Mouse (Mus musculus): ENCODE results near the gene Apex2. TPM values are rescaled to one million over a fixed set of nuclear protein-coding genes. Genes with fewer than 3 reads are reported as not detected.

Gene Apex2
- polyA plus RNA-seq, 1 experiment from 2014 or later, result 20.7 TPM

DNA sequence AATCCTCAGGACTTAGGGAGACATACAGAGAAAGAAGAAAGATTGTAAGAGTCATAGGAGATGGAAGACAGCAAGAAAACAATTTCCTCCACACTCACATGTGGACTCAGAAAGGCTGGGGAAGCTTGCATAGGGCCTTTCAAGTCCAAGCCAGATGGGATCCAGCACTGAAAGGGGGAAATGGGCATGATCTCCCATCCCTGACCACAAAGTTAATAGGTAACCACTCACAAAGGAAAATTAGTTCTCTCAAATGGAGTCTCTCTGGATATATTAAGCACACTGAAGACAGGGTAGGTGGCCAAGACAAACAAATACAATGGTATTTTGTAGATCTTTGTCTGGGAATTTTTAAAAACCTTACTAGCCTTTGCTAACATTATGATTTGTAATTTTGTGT lies 7.7 kb downstream of the Apex2 start:
- Histone ChIP-seq H3K4me3 (ENCODE audit: low read depth, low read length) (no peak overlapping the region), H3K9me3 (ENCODE audit: control insufficient read depth, low read length) (no peaks in the 10 kb centered on the region), H3K36me3 (ENCODE audit: control insufficient read depth, insufficient read depth, low read length) (peaks cover 3% of the 10 kb centered on the region; the same call in 1 of the 2 replicates), H3K4me2 (no peak overlapping the region), H3K27ac (ENCODE audit: low read depth, low read length) (no peak overlapping the region), H3K27me3 (replicated peaks; ENCODE audit: control insufficient read depth, insufficient read depth, low read length) (no peaks in the 10 kb centered on the region), H3K4me1 (replicated peaks; ENCODE audit: control insufficient read depth, insufficient read depth, low read length) (no peaks in the 10 kb centered on the region), H3K9ac (ENCODE audit: low read depth, low read length) (no peak overlapping the region)
- no peak for ATAC-seq (replicated peaks; ENCODE audit: low FRiP score)
- no peak for DNase-seq (ENCODE audit: low spot score)

GRCm38 (mm10) chrX:150564644-150565357 lies 24.9 kb downstream of the Apex2 start:
- Histone ChIP-seq H3K27me3 (replicated peaks; ENCODE audit: control insufficient read depth, insufficient read depth, low read length) (no peaks in the 10 kb centered on the region; the same call in 1 of the 2 replicates), H3K9ac (ENCODE audit: low read depth, low read length) (no peak overlapping the region), H3K27ac (ENCODE audit: low read depth, low read length) (peak overlapping the region; percentile 81), H3K4me3 (ENCODE audit: low read depth, low read length) (no peak overlapping the region), H3K4me1 (replicated peaks; ENCODE audit: control insufficient read depth, insufficient read depth, low read length) (no peaks in the 10 kb centered on the region; the same call in 1 of the 2 replicates), H3K4me2 (peak overlapping the region; percentile 21), H3K36me3 (ENCODE audit: control insufficient read depth, insufficient read depth, low read length) (no peaks in the 10 kb centered on the region; the same call in 1 of the 2 replicates), H3K9me3 (ENCODE audit: control insufficient read depth, low read length) (no peaks in the 10 kb centered on the region)
- DNase-seq (ENCODE audit: low spot score) (no peak), ATAC-seq (replicated peaks; ENCODE audit: low FRiP score) (peak; percentile 100)
- WGBS, result 58% methylated on average over 11 of the region's 12 CpGs

- 76% methylated on average over 3 of the region's 3 CpGs for WGBS
- Histone ChIP-seq H3K9me3 (ENCODE audit: control insufficient read depth, low read length) (no peaks in the 10 kb centered on the region), H3K9ac (ENCODE audit: low read depth, low read length) (no peak overlapping the region), H3K36me3 (ENCODE audit: control insufficient read depth, insufficient read depth, low read length) (0 out of 2 replicates have a peak, but pooled peaks cover 2% of the 10 kb centered on the region), H3K27ac (ENCODE audit: low read depth, low read length) (no peak overlapping the region), H3K4me1 (replicated peaks; ENCODE audit: control insufficient read depth, insufficient read depth, low read length) (no peaks in the 10 kb centered on the region), H3K4me3 (ENCODE audit: low read depth, low read length) (no peak overlapping the region), H3K27me3 (replicated peaks; ENCODE audit: control insufficient read depth, insufficient read depth, low read length) (no peaks in the 10 kb centered on the region; the same call in 1 of the 2 replicates), H3K4me2 (no peak overlapping the region)
- DNase-seq (ENCODE audit: low spot score) (no peak), ATAC-seq (replicated peaks; ENCODE audit: low FRiP score) (no peak)
Measured at GRCm38 (mm10) chrX:150554032-150554431, 35.6 kb downstream of the Apex2 start.

GRCm38 (mm10) chrX:150551986-150552385 lies 37.7 kb downstream of the Apex2 start:
- Histone ChIP-seq H3K36me3 (ENCODE audit: control insufficient read depth, insufficient read depth, low read length) (0 out of 2 replicates have a peak, but pooled peaks cover 2% of the 10 kb centered on the region), H3K9ac (ENCODE audit: low read depth, low read length) (no peak overlapping the region), H3K4me3 (ENCODE audit: low read depth, low read length) (no peak overlapping the region), H3K27ac (ENCODE audit: low read depth, low read length) (no peak overlapping the region), H3K4me1 (replicated peaks; ENCODE audit: control insufficient read depth, insufficient read depth, low read length) (no peaks in the 10 kb centered on the region; the same call in 1 of the 2 replicates), H3K9me3 (ENCODE audit: control insufficient read depth, low read length) (no peaks in the 10 kb centered on the region), H3K27me3 (replicated peaks; ENCODE audit: control insufficient read depth, insufficient read depth, low read length) (no peaks in the 10 kb centered on the region; the same call in 1 of the 2 replicates), H3K4me2 (peak overlapping the region; percentile 29; the same call in 1 of the 2 replicates)
- no peak for ATAC-seq (replicated peaks; ENCODE audit: low FRiP score)
- DNase-seq (ENCODE audit: low spot score), result no peak
- 74% methylated on average over 2 of the region's 2 CpGs for WGBS

DNA sequence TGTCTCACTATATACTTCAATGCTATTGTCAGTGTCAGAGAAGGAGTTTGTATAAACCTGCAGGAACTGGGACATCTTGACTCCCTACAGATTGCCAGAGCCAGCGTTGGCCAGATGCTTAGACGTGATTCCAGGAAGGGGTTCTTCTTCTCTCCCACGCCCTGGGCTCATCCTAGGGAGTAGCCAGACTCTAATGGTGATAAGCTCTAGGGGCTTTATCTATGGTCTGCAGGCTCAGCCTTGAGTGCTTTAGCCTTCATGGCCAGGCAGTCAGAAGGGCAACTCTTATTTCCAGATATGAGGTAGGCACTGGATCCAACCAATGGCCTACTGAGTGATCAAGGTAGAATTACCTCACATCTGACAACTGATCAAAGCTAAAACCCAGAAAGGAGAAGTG lies 40.0 kb downstream of the Apex2 start:
- Histone ChIP-seq H3K27ac (ENCODE audit: low read depth, low read length) (peak overlapping the region; percentile 79), H3K9me3 (ENCODE audit: control insufficient read depth, low read length) (no peaks in the 10 kb centered on the region), H3K9ac (ENCODE audit: low read depth, low read length) (no peak overlapping the region), H3K4me2 (peak overlapping the region; percentile 43), H3K4me3 (ENCODE audit: low read depth, low read length) (no peak overlapping the region), H3K36me3 (ENCODE audit: control insufficient read depth, insufficient read depth, low read length) (0 out of 2 replicates have a peak, but pooled peaks cover 2% of the 10 kb centered on the region), H3K27me3 (replicated peaks; ENCODE audit: control insufficient read depth, insufficient read depth, low read length) (no peaks in the 10 kb centered on the region), H3K4me1 (replicated peaks; ENCODE audit: control insufficient read depth, insufficient read depth, low read length) (no peaks in the 10 kb centered on the region; the same call in 1 of the 2 replicates)
- peak; percentile 97 for ATAC-seq (replicated peaks; ENCODE audit: low FRiP score)
- 56% methylated on average over 3 of the region's 3 CpGs for WGBS
- peak; percentile 38 for DNase-seq (ENCODE audit: low spot score)

DNA sequence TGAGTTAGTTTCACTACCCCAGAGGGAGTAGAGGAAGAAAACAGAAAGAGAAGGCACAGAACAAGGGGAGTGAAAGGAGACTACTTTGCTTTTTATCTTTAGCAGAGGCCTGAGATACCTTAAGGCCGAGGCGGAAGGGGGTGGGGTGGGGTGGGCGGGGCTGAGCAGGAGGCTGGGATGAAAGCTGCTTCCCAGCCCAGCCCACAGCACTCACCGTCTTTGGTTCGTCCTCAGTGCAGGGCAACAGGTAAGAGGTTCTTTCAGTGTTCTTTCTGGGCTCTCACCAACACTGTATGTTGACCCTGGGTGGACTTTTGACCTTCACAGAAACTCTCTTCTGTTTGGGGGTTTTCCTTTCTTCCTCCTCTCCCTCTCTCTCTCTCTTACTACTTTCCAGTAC lies 42.4 kb downstream of the Apex2 start, which contains the start of gene Alas2:
TSS of gene Alas2 (plus strand) at position 137 of the 400 bp plus-strand sequence.
- H3K9me3 ChIP-seq (ENCODE audit: control insufficient read depth, low read length), result no peaks in the 10 kb centered on the region
- peak within 1 kb of the TSS; percentile 55 for H3K27ac ChIP-seq (ENCODE audit: low read depth, low read length)
- 32% methylated on average over 4 of the region's 5 CpGs for WGBS
- ATAC-seq (replicated peaks; ENCODE audit: low FRiP score) (peak; percentile 72), DNase-seq (ENCODE audit: low spot score) (no peak)
- H3K4me3 ChIP-seq (ENCODE audit: low read depth, low read length), result peak within 1 kb of the TSS; percentile 45
- H3K27me3 ChIP-seq (replicated peaks; ENCODE audit: control insufficient read depth, insufficient read depth, low read length), result no peaks in the 10 kb centered on the region
- peak within 1 kb of the TSS; percentile 35 for H3K9ac ChIP-seq (ENCODE audit: low read depth, low read length)
- peak within 1 kb of the TSS; percentile 46 for H3K4me2 ChIP-seq
- no peaks in the 10 kb centered on the region; the same call in 1 of the 2 replicates for H3K4me1 ChIP-seq (replicated peaks; ENCODE audit: control insufficient read depth, insufficient read depth, low read length)
- no peaks in the 10 kb centered on the region for H3K36me3 ChIP-seq (ENCODE audit: control insufficient read depth, insufficient read depth, low read length)

- Histone ChIP-seq H3K36me3 (ENCODE audit: control insufficient read depth, insufficient read depth, low read length) (no peaks in the 10 kb centered on the region), H3K9me3 (ENCODE audit: control insufficient read depth, low read length) (no peaks in the 10 kb centered on the region), H3K27me3 (replicated peaks; ENCODE audit: control insufficient read depth, insufficient read depth, low read length) (no peaks in the 10 kb centered on the region), H3K4me2 (no peak overlapping the region), H3K9ac (ENCODE audit: low read depth, low read length) (no peak overlapping the region), H3K27ac (ENCODE audit: low read depth, low read length) (no peak overlapping the region), H3K4me3 (ENCODE audit: low read depth, low read length) (no peak overlapping the region), H3K4me1 (replicated peaks; ENCODE audit: control insufficient read depth, insufficient read depth, low read length) (no peaks in the 10 kb centered on the region)
- no peak for DNase-seq (ENCODE audit: low spot score)
- ATAC-seq (replicated peaks; ENCODE audit: low FRiP score), result no peak
Measured at GRCm38 (mm10) chrX:150541684-150542083, 48.0 kb downstream of the Apex2 start.

DNA sequence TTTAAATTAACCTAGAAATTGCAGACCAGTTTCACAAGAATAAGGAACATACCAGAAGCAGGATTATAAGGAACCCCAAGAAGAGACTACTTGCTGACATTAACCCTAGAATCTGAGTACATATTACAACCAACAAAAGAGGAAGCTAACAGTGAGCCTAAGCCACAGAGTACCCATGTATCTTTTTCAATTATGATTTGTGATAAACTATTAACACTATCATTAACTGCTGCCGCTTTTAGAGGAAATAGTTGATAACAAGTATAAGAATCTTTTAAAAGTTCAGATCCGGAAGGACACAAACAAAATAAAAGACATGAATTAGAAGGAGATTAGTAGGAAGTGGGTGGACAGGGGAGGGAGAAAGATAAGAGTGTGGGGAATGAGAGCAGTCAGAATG lies 49.6 kb downstream of the Apex2 start:
- no peak for DNase-seq (ENCODE audit: low spot score)
- no peaks in the 10 kb centered on the region for H3K27me3 ChIP-seq (replicated peaks; ENCODE audit: control insufficient read depth, insufficient read depth, low read length)
- H3K4me2 ChIP-seq, result no peak overlapping the region
- H3K36me3 ChIP-seq (ENCODE audit: control insufficient read depth, insufficient read depth, low read length), result no peaks in the 10 kb centered on the region
- H3K9me3 ChIP-seq (ENCODE audit: control insufficient read depth, low read length), result no peaks in the 10 kb centered on the region
- WGBS, result 56% methylated on average over 2 of the region's 2 CpGs
- H3K9ac ChIP-seq (ENCODE audit: low read depth, low read length), result no peak overlapping the region
- no peak overlapping the region for H3K27ac ChIP-seq (ENCODE audit: low read depth, low read length)
- no peak for ATAC-seq (replicated peaks; ENCODE audit: low FRiP score)
- H3K4me1 ChIP-seq (replicated peaks; ENCODE audit: control insufficient read depth, insufficient read depth, low read length), result no peaks in the 10 kb centered on the region
- no peak overlapping the region for H3K4me3 ChIP-seq (ENCODE audit: low read depth, low read length)

GRCm38 (mm10) chrX:150516477-150516876 lies 73.2 kb downstream of the Apex2 start:
- H3K4me3 ChIP-seq (ENCODE audit: low read depth, low read length), result no peak overlapping the region
- ATAC-seq (replicated peaks; ENCODE audit: low FRiP score), result peak; percentile 81
- no peak for DNase-seq (ENCODE audit: low spot score)
- no peak overlapping the region for H3K4me2 ChIP-seq
- H3K9me3 ChIP-seq (ENCODE audit: control insufficient read depth, low read length), result no peaks in the 10 kb centered on the region
- H3K27ac ChIP-seq (ENCODE audit: low read depth, low read length), result peak overlapping the region; percentile 44
- WGBS, result 65% methylated on average over 1 of the region's 1 CpGs
- H3K36me3 ChIP-seq (ENCODE audit: control insufficient read depth, insufficient read depth, low read length), result no peaks in the 10 kb centered on the region
- no peaks in the 10 kb centered on the region for H3K27me3 ChIP-seq (replicated peaks; ENCODE audit: control insufficient read depth, insufficient read depth, low read length)
- no peak overlapping the region for H3K9ac ChIP-seq (ENCODE audit: low read depth, low read length)
- H3K4me1 ChIP-seq (replicated peaks; ENCODE audit: control insufficient read depth, insufficient read depth, low read length), result no peaks in the 10 kb centered on the region
